Mouse (Mus musculus): ENCODE data around the gene Hyal2. TPM values are rescaled to one million over a fixed set of nuclear protein-coding genes. Genes with fewer than 3 reads are reported as not detected.

Gene Hyal2
- total and polyA plus RNA-seq, 2 experiments from 2014 or later, result 58.6 to 97.3 TPM

GRCm38 (mm10) chr9:107547026-107547425, 20.7 kb upstream of the Hyal2 start, which contains the start of gene Zmynd10:
Gene Zmynd10 (plus strand): TSS chr9:107547298.
- Histone ChIP-seq H3K4me2 (ENCODE audit: low read depth, low read length) (peak within 1 kb of the TSS; percentile 36), H3K4me1 (ENCODE audit: control insufficient read depth, insufficient read depth) (peaks cover 35% of the 10 kb centered on the region), H3K27me3 (ENCODE audit: control insufficient read depth, insufficient read depth, low read length) (0 out of 2 replicates have a peak, but pooled peaks cover 12% of the 10 kb centered on the region), H3K9me3 (replicated peaks; ENCODE audit: control insufficient read depth, low read length) (no peaks in the 10 kb centered on the region), H3K4me3 (ENCODE audit: low read depth, low read length) (no peak within 1 kb of the TSS), H3K36me3 (replicated peaks; ENCODE audit: control insufficient read depth, insufficient read depth, low read length) (peaks cover 11% of the 10 kb centered on the region; the same call in 1 of the 2 replicates), H3K27ac (ENCODE audit: low read depth) (peak within 1 kb of the TSS; percentile 9; the same call in 1 of the 2 replicates), H3K9ac (replicated peaks; ENCODE audit: low read depth, low read length) (0 out of 2 replicates have a peak within 1 kb of the TSS, but pooled peaks have one; percentile 13)
- ATAC-seq (ENCODE audit: insufficient read depth, low read depth) (peak; percentile 42), DNase-seq (ENCODE audit: low spot score) (peak; percentile 88)
- TF ChIP-seq EP300 (IDR thresholded peaks at IDR 0.05; ENCODE audit: low read depth) (no peak), CTCF (IDR thresholded peaks at IDR 0.05; ENCODE audit: low read depth) (no peak)
- 5% methylated on average over 20 of the region's 20 CpGs for WGBS

DNA sequence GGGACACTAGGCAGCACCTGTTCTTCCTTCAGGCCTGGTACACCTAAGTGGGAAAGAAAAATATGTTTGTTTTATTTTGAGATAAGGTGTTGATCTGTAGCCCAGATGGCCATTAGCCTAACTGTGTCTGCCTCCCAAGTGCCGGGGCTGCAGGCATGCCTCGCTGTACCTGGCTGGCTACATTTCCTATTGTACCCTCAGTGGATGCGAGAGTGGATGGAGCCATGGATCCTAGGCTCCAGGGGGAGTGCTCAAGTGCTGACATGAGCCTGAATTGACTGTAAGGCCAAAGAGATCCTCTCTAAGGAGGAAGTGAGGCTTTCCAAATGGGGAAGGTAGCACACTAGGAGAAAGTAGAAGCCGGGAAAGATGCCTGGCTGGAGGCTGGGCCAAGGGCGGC, 19.8 kb upstream of the Hyal2 start:
- WGBS, result 74% methylated on average over 5 of the region's 5 CpGs
- no peak overlapping the region for H3K4me3 ChIP-seq (ENCODE audit: low read depth, low read length)
- no peak overlapping the region for H3K4me2 ChIP-seq (ENCODE audit: low read depth, low read length)
- H3K27ac ChIP-seq (ENCODE audit: low read depth), result no peak overlapping the region
- H3K36me3 ChIP-seq (replicated peaks; ENCODE audit: control insufficient read depth, insufficient read depth, low read length), result peaks cover 11% of the 10 kb centered on the region; the same call in 1 of the 2 replicates
- peaks cover 28% of the 10 kb centered on the region for H3K4me1 ChIP-seq (ENCODE audit: control insufficient read depth, insufficient read depth)
- no peaks in the 10 kb centered on the region for H3K9me3 ChIP-seq (replicated peaks; ENCODE audit: control insufficient read depth, low read length)
- DNase-seq (ENCODE audit: low spot score), result no peak
- TF ChIP-seq CTCF (IDR thresholded peaks at IDR 0.05; ENCODE audit: low read depth), result no peak
- TF ChIP-seq EP300 (IDR thresholded peaks at IDR 0.05; ENCODE audit: low read depth), result no peak
- no peak for ATAC-seq (ENCODE audit: insufficient read depth, low read depth)
- 0 out of 2 replicates have a peak, but pooled peaks cover 12% of the 10 kb centered on the region for H3K27me3 ChIP-seq (ENCODE audit: control insufficient read depth, insufficient read depth, low read length)
- H3K9ac ChIP-seq (replicated peaks; ENCODE audit: low read depth, low read length), result no peak overlapping the region

DNA sequence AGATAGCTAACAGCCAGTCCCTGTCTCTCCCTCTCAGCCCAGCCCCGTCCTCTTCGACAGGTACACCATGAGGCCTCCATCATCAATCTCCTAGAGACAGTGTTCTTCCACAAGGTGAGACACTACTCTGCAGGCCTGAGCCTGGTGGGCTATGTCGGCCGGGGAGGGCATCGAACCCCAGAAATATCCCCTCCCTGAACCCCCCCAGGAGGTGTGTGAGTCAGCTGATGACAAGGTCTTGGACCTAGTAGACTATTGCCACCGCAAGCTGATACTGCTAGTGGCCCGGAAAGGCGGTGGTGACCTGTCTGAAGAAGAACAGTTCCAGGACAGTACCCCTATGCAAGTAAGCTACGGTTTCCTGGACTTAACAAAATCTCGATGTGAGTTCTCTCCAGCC, 18.9 kb upstream of the Hyal2 start:
- H3K4me1 ChIP-seq (ENCODE audit: control insufficient read depth, insufficient read depth), result peaks cover 36% of the 10 kb centered on the region
- TF ChIP-seq CTCF (IDR thresholded peaks at IDR 0.05; ENCODE audit: low read depth) (no peak), EP300 (IDR thresholded peaks at IDR 0.05; ENCODE audit: low read depth) (no peak)
- 82% methylated on average over 10 of the region's 10 CpGs for WGBS

GRCm38 (mm10) chr9:107549297-107550074, 18.3 kb upstream of the Hyal2 start:
- H3K4me1 ChIP-seq (ENCODE audit: control insufficient read depth, insufficient read depth), result peaks cover 38% of the 10 kb centered on the region
- DNase-seq (ENCODE audit: low spot score), result no peak
- TF ChIP-seq EP300 (IDR thresholded peaks at IDR 0.05; ENCODE audit: low read depth) (no peak), CTCF (IDR thresholded peaks at IDR 0.05; ENCODE audit: low read depth) (no peak)

More for the DNA sequence above, 18.9 kb upstream of the Hyal2 start:
- DNase-seq (ENCODE audit: low spot score), result no peak
- Histone ChIP-seq H3K4me3 (ENCODE audit: low read depth, low read length) (no peak overlapping the region), H3K4me2 (ENCODE audit: low read depth, low read length) (no peak overlapping the region), H3K27me3 (ENCODE audit: control insufficient read depth, insufficient read depth, low read length) (0 out of 2 replicates have a peak, but pooled peaks cover 12% of the 10 kb centered on the region), H3K36me3 (replicated peaks; ENCODE audit: control insufficient read depth, insufficient read depth, low read length) (peaks cover 11% of the 10 kb centered on the region; the same call in 1 of the 2 replicates), H3K9ac (replicated peaks; ENCODE audit: low read depth, low read length) (no peak overlapping the region), H3K27ac (ENCODE audit: low read depth) (no peak overlapping the region), H3K9me3 (replicated peaks; ENCODE audit: control insufficient read depth, low read length) (no peaks in the 10 kb centered on the region)
- no peak for ATAC-seq (ENCODE audit: insufficient read depth, low read depth)

GRCm38 (mm10) chr9:107550491-107551116, 17.1 kb upstream of the Hyal2 start:
- Histone ChIP-seq H3K4me2 (ENCODE audit: low read depth, low read length) (peak overlapping the region; percentile 77), H3K27me3 (ENCODE audit: control insufficient read depth, insufficient read depth, low read length) (0 out of 2 replicates have a peak, but pooled peaks cover 12% of the 10 kb centered on the region), H3K4me1 (ENCODE audit: control insufficient read depth, insufficient read depth) (peaks cover 38% of the 10 kb centered on the region), H3K9ac (replicated peaks; ENCODE audit: low read depth, low read length) (peak overlapping the region; percentile 52; the same call in 1 of the 2 replicates), H3K36me3 (replicated peaks; ENCODE audit: control insufficient read depth, insufficient read depth, low read length) (no peaks in the 10 kb centered on the region), H3K27ac (ENCODE audit: low read depth) (no peak overlapping the region), H3K9me3 (replicated peaks; ENCODE audit: control insufficient read depth, low read length) (no peaks in the 10 kb centered on the region), H3K4me3 (ENCODE audit: low read depth, low read length) (peak overlapping the region; percentile 51)
- no peak for TF ChIP-seq EP300 (IDR thresholded peaks at IDR 0.05; ENCODE audit: low read depth)
- no peak for TF ChIP-seq CTCF (IDR thresholded peaks at IDR 0.05; ENCODE audit: low read depth)
- ATAC-seq (ENCODE audit: insufficient read depth, low read depth) (no peak), DNase-seq (ENCODE audit: low spot score) (no peak)
- WGBS, result 57% methylated on average over 23 of the region's 23 CpGs

More at GRCm38 (mm10) chr9:107549297-107550074, 18.3 kb upstream of the Hyal2 start:
- 80% methylated on average over 20 of the region's 20 CpGs for WGBS
- no peak overlapping the region for H3K27ac ChIP-seq (ENCODE audit: low read depth)
- no peak overlapping the region for H3K4me3 ChIP-seq (ENCODE audit: low read depth, low read length)
- ATAC-seq (ENCODE audit: insufficient read depth, low read depth), result no peak
- no peak overlapping the region for H3K9ac ChIP-seq (replicated peaks; ENCODE audit: low read depth, low read length)
- H3K27me3 ChIP-seq (ENCODE audit: control insufficient read depth, insufficient read depth, low read length), result 0 out of 2 replicates have a peak, but pooled peaks cover 12% of the 10 kb centered on the region
- no peak overlapping the region for H3K4me2 ChIP-seq (ENCODE audit: low read depth, low read length)
- peaks cover 5% of the 10 kb centered on the region; the same call in 1 of the 2 replicates for H3K36me3 ChIP-seq (replicated peaks; ENCODE audit: control insufficient read depth, insufficient read depth, low read length)
- no peaks in the 10 kb centered on the region for H3K9me3 ChIP-seq (replicated peaks; ENCODE audit: control insufficient read depth, low read length)
